Mouse (Mus musculus) megakaryocyte, embryonic 14.5 days (primary cell): ENCODE measurements around the gene Ube2b.

Experiments used
- FLI1 ChIP-seq: IDR thresholded peaks from 2 replicates; pipeline ENCODE4 v1.6.1; 2012; ENCODE audit warnings: low read length, inconsistent platforms, mixed read lengths
- GATA1 ChIP-seq: IDR thresholded peaks from 3 replicates; pipeline ENCODE4 v1.6.1; 2012; ENCODE audit warnings: mixed read lengths, low read length, inconsistent platforms, borderline replicate concordance

DNA sequence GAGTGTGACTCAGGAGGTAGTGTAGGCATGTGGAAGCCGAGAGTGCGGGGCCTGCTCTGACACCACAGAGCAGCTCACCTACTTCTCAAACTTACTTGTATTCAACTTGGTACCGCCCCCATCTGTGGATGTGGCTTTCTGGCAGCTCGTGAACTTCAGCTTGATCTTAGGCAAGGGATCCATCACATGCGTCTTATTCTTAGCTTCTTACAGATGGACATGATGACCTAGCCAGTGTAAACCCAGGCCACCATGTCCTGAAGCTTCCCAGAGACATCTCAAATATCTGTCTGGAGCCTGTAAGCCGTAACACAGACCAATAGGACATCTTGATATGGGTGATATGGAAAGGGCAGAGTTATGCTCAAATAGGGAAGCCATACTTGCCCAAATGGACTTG lies 28.9 kb downstream of the Ube2b start:
- TF ChIP-seq GATA1 (no peak), FLI1 (no peak)
